Mouse (Mus musculus) embryo, embryonic 11.5 days (tissue): ENCODE measurements around the gene Cdk8.
A peak's percentile ranks its signal among the peaks of the same experiment; 100 is the strongest.
"Not testable (repeated sequence)": the region's sequence is repeated elsewhere in the genome, so short reads cannot be mapped to it uniquely, and the experiment has no call there.

Experiments used
- DNase-seq: peaks from one replicate; pipeline ENCODE4 v3.0.0-alpha.2; 2012; ENCODE audit warnings: low read depth, low spot score

Gene Cdk8

GRCm38 (mm10) chr5:146230864-146231654 is at the start of gene Cdk8:
TSS of gene Cdk8 (plus strand) at chr5:146231230.
- peak; percentile 88 for DNase-seq

- not testable (repeated sequence) for DNase-seq
Observed at GRCm38 (mm10) chr5:146185204-146185603, 45.8 kb upstream of the Cdk8 start, which contains the start of gene 1700001J03Rik. TSS of gene 1700001J03Rik (minus strand) at chr5:146185304.

- DNase-seq: not testable (repeated sequence)
Observed at GRCm38 (mm10) chr5:146187441-146187840, 43.6 kb upstream of the Cdk8 start.

GRCm38 (mm10) chr5:146188144-146188543 is 42.9 kb upstream of the Cdk8 start:
- no peak for DNase-seq

DNA sequence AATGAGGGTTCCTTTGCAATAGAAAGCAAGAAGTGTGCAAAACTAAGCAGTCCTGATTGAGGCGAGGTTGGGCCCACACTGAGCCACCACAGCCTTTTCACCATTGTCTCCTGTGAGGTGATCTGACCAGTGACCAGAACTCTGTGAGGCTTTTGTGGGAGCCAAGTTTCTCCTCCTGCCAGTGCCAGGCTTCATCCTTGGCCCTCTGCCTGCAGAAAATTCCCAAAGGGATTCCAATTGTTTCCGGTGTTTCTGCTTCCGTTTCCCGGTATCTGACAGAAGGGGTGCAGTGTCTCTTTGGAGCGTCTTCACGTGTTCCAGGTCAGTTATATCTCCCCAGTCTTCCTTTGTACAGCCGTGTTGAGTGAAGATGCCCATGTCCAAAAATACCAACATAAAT is 42.3 kb upstream of the Cdk8 start:
- DNase-seq: no peak

GRCm38 (mm10) chr5:146190093-146190492 is 40.9 kb upstream of the Cdk8 start:
- DNase-seq: no peak

GRCm38 (mm10) chr5:146190501-146191269 is 40.3 kb upstream of the Cdk8 start:
- no peak for DNase-seq

DNA sequence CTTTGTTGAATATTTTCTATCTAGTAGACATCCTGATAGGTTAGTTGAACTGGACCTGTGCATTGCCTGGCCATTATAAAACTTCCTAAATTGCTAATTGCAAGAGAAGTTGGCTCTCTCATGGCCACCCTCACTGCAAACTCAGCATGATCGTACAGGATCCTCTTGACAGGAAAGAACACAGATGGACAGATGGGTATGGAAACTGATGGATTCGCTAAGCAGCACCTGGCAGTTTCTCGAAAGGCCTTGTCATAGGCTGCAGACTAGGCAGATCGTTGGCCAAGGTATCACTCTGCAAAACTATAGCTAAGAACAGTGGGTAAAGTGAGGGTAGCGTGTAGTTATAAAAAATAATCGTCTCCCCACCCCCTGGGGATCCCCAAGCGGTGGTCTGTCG is 37.7 kb upstream of the Cdk8 start:
- DNase-seq: no peak

GRCm38 (mm10) chr5:146199073-146199472 is 32.0 kb upstream of the Cdk8 start:
- no peak for DNase-seq

GRCm38 (mm10) chr5:146199540-146199939 is 31.5 kb upstream of the Cdk8 start:
- no peak for DNase-seq

- DNase-seq: no peak
Observed at GRCm38 (mm10) chr5:146200580-146200979, 30.4 kb upstream of the Cdk8 start.

DNA sequence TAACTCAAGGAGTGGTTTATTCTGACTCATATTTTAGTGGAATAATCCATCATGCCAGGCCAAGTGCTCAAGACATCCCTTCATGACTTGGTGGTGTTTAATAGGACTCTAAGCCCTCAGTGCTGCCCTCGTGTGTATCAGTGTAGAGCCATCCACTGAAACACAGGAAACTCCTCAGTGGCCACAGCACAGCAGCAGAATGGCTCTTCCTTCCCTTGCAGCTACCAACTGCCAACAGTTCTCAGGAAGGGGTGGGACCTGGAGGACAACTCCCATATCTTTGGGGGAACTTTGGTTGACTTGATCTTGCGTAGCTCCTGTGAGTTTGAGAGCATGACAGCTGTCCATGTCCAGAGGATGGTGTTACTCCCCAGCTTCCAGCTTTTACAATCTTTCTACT is 27.1 kb upstream of the Cdk8 start:
- DNase-seq: no peak

DNA sequence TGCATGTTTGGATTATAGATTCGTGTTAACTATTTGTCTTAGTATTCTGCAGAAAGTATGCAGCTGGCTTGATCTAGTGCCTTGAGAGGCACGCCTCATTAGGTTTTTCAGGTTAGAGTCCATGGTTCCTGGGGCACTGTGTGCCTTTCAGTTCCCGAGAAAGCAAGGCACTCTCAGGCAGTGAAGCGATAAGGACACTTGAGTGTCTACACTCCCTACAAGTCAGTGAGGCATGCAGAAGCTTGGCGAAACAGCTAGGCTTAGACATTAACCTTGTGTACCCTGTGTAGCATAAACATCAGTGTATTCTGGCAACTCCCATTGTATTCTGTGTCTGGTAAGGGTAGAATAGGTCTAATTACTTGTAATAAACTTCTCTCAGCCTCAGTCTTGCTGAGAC is 25.5 kb upstream of the Cdk8 start:
- no peak for DNase-seq

DNA sequence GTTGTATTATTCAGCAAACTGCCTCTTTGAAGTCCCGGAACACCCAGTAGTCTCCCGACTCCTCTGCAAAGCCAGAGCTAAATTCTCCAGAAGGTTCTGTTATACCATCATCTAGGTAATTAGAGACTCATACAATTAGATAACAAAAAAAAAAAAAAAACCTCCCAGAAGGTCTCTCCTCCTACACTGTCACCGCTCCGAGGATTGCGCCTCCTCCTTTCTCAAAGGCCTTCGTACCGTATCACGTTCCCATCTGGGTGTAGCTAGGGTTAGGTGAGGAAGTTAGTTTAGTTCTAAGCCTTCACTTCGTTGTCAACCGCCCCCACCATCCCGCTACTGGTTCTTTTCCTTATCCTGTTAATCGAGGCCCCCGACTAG is 10.5 kb upstream of the Cdk8 start:
- DNase-seq: no peak

- peak; percentile 89 for DNase-seq
Observed at GRCm38 (mm10) chr5:146220879-146221714, 9.9 kb upstream of the Cdk8 start, which contains the start of gene Rnf6. TSS of gene Rnf6 (minus strand) at chr5:146221555.

DNA sequence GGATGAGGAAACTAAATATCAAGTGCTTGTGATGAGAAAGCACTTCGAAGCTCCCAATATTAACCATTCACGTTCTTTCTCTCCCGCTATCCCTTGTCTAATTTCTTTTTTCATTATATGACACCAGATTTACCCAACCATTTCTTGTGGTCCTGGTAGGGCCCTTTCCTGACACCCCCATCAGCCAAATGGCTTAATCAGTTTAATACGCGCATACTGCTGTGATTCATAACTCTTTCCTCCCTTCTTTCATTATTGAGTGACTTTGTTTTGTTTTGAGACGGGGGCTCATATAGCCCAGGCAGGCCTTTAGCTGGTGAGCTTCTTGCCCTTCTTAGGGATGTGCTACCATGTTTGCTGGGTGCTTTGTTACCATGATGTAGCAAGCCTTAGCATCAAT is 9.3 kb upstream of the Cdk8 start:
- DNase-seq: no peak

DNA sequence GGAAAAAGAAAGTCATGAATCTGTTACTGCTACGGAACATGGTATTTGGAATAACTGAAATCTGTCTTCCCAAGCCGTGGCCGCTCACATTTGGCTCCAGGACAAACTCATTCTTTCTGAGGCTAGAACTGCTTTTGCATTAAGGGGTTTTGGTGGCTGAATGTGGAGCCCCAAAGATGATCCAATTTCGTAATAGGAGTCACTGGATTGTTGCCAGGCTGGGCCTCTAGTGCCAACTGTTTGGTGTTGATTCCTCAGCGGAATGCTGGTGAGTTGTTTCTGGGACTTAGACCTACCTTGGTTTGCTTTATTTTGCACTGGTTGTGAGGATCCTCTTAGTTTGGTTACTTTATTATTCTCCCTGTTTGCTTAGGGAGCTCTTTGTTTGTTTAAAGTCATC is 7.2 kb upstream of the Cdk8 start:
- no peak for DNase-seq

- no peak for DNase-seq
Observed at GRCm38 (mm10) chr5:146227496-146227895, 3.5 kb upstream of the Cdk8 start.

- DNase-seq: no peak
Observed at GRCm38 (mm10) chr5:146229869-146230650, 970 bp upstream of the Cdk8 start.

GRCm38 (mm10) chr5:146231655-146231996 is 596 bp downstream of the Cdk8 start:
- no peak for DNase-seq

GRCm38 (mm10) chr5:146232056-146232675 is 1.1 kb downstream of the Cdk8 start:
- no peak for DNase-seq
